Mouse (Mus musculus) heart, embryonic 11.5 days (tissue): ENCODE results near the gene Csmd2. TPM values are rescaled to one million over a fixed set of nuclear protein-coding genes. Genes with fewer than 3 reads are reported as not detected.

Experiments
- ATAC-seq: fragments of 200-750 bp; cut with Nextera tagmentation; replicated peaks from 2 replicates; pipeline ENCODE4 v1.8.0; 2017; ENCODE audit warnings: moderate library complexity; ENCODE audit not compliant: insufficient number of reproducible peaks, low FRiP score, low TSS enrichment
- H3K27ac ChIP-seq: fragments of 300-500 bp; sonication (generic); 2 replicates; pipeline ENCODE4 v1.5.1; 2014; ENCODE audit warnings: mild to moderate bottlenecking, low read depth, low read length
- H3K27me3 ChIP-seq: fragments of 300-500 bp; sonication (generic); 2 replicates; pipeline ENCODE4 v1.6.1; 2014; ENCODE audit warnings: mild to moderate bottlenecking, low read length, mixed read lengths; ENCODE audit not compliant: control insufficient read depth, insufficient read depth
- H3K36me3 ChIP-seq: fragments of 300-500 bp; sonication (generic); 2 replicates; pipeline ENCODE4 v1.6.1; 2014; ENCODE audit warnings: mild to moderate bottlenecking, low read length, moderate library complexity, mixed read lengths; ENCODE audit not compliant: control insufficient read depth, insufficient read depth
- H3K4me1 ChIP-seq: fragments of 300-500 bp; sonication (generic); 2 replicates; pipeline ENCODE4 v1.6.1; 2014; ENCODE audit warnings: low read length; ENCODE audit not compliant: control insufficient read depth, insufficient read depth
- H3K4me2 ChIP-seq: fragments of 300-500 bp; sonication (generic); 2 replicates; pipeline ENCODE4 v1.6.1; 2014; ENCODE audit warnings: mild to moderate bottlenecking, moderate library complexity
- H3K4me3 ChIP-seq: fragments of 300-500 bp; sonication (generic); 2 replicates; pipeline ENCODE4 v1.5.1; 2014; ENCODE audit warnings: low read depth, low read length
- H3K9ac ChIP-seq: fragments of 300-500 bp; sonication (generic); 2 replicates; pipeline ENCODE4 v1.6.1; 2014; ENCODE audit warnings: mild to moderate bottlenecking, low read depth, low read length, moderate library complexity
- H3K9me3 ChIP-seq: fragments of 300-500 bp; sonication (generic); replicated peaks from 2 replicates; pipeline ENCODE4 v1.6.1; 2016; ENCODE audit warnings: low read length; ENCODE audit not compliant: control insufficient read depth
- WGBS: fragments of 180-500 bp; shearing (Covaris S2); extraction: QIAGEN DNeasy Blood & Tissue Kit; methylation state at CpG from one replicate; pipeline ENCODE4 v1.1.7; 2014; ENCODE audit not compliant: insufficient replicate concordance; 5-methylcytosine and 5-hydroxymethylcytosine counted together
- polyA plus RNA-seq: library from polyadenylated mRNA; unstranded; fragments of >200 nt; fragmentation: Nextera tagmentation; extraction: Ambion mirVana; gene quantifications from 2 replicates; pipeline ENCODE4 v1.2.1, GENCODE M21; 2014

The Csmd2 gene
- polyA plus RNA-seq, 1 experiment from 2014 or later: 0.21 TPM

- H3K4me2 ChIP-seq: no peak overlapping the region
- H3K4me1 ChIP-seq: no peaks in the 10 kb centered on the region
- no peaks in the 10 kb centered on the region for H3K9me3 ChIP-seq
- 83% methylated on average over 2 of the region's 2 CpGs for WGBS
- no peaks in the 10 kb centered on the region for H3K36me3 ChIP-seq
- no peak for ATAC-seq
- no peak overlapping the region for H3K4me3 ChIP-seq
- no peak overlapping the region for H3K27ac ChIP-seq
- no peak overlapping the region for H3K9ac ChIP-seq
- H3K27me3 ChIP-seq: no peaks in the 10 kb centered on the region
These were observed 453.6 kb downstream of the Csmd2 start for GRCm38 (mm10) chr4:128441228-128441627.

- Histone ChIP-seq H3K9me3 (no peaks in the 10 kb centered on the region), H3K36me3 (no peaks in the 10 kb centered on the region), H3K27ac (no peak overlapping the region), H3K27me3 (no peaks in the 10 kb centered on the region), H3K9ac (no peak overlapping the region), H3K4me2 (no peak overlapping the region), H3K4me3 (no peak overlapping the region), H3K4me1 (no peaks in the 10 kb centered on the region)
- 74% methylated on average over 8 of the region's 8 CpGs for WGBS
- ATAC-seq: no peak
These were observed 455.1 kb downstream of the Csmd2 start for GRCm38 (mm10) chr4:128442791-128443190.

- peaks cover 8% of the 10 kb centered on the region for H3K4me1 ChIP-seq
These were observed 458.0 kb downstream of the Csmd2 start for GRCm38 (mm10) chr4:128445514-128446260.

GRCm38 (mm10) chr4:128448831-128449431 lies 461.3 kb downstream of the Csmd2 start:
- H3K4me2 ChIP-seq: no peak overlapping the region
- H3K9ac ChIP-seq: no peak overlapping the region
- no peaks in the 10 kb centered on the region for H3K27me3 ChIP-seq
- ATAC-seq: no peak
- WGBS: 68% methylated on average over 12 of the region's 12 CpGs
- H3K4me3 ChIP-seq: no peak overlapping the region
- no peak overlapping the region for H3K27ac ChIP-seq
- H3K9me3 ChIP-seq: no peaks in the 10 kb centered on the region
- H3K4me1 ChIP-seq: peaks cover 13% of the 10 kb centered on the region
- no peaks in the 10 kb centered on the region for H3K36me3 ChIP-seq

More at GRCm38 (mm10) chr4:128445514-128446260, 458.0 kb downstream of the Csmd2 start:
- Histone ChIP-seq H3K9me3 (no peaks in the 10 kb centered on the region), H3K4me2 (no peak overlapping the region), H3K27me3 (no peaks in the 10 kb centered on the region), H3K27ac (no peak overlapping the region), H3K9ac (no peak overlapping the region), H3K4me3 (no peak overlapping the region), H3K36me3 (no peaks in the 10 kb centered on the region)
- no peak for ATAC-seq
- WGBS: 65% methylated on average over 15 of the region's 15 CpGs

- H3K9ac ChIP-seq: 0 out of 2 replicates have a peak overlapping the region, but pooled peaks have one; percentile 22
- H3K4me2 ChIP-seq: no peak overlapping the region
- H3K9me3 ChIP-seq: no peaks in the 10 kb centered on the region
- H3K4me1 ChIP-seq: peaks cover 13% of the 10 kb centered on the region
- no peaks in the 10 kb centered on the region for H3K27me3 ChIP-seq
- ATAC-seq: no peak
- WGBS: 71% methylated on average over 8 of the region's 8 CpGs
- no peak overlapping the region for H3K27ac ChIP-seq
- no peak overlapping the region for H3K4me3 ChIP-seq
- no peaks in the 10 kb centered on the region for H3K36me3 ChIP-seq
These were observed 462.5 kb downstream of the Csmd2 start for GRCm38 (mm10) chr4:128450137-128450536.

- Histone ChIP-seq H3K4me1 (peaks cover 13% of the 10 kb centered on the region), H3K4me2 (no peak overlapping the region), H3K27me3 (no peaks in the 10 kb centered on the region), H3K9ac (no peak overlapping the region), H3K4me3 (no peak overlapping the region), H3K27ac (peak overlapping the region; percentile 35; the same call in 1 of the 2 replicates), H3K9me3 (no peaks in the 10 kb centered on the region), H3K36me3 (no peaks in the 10 kb centered on the region)
- ATAC-seq: peak; percentile 74
- 28% methylated on average over 8 of the region's 8 CpGs for WGBS
These were observed 463.3 kb downstream of the Csmd2 start for GRCm38 (mm10) chr4:128450974-128451373.

GRCm38 (mm10) chr4:128451383-128451794 lies 463.7 kb downstream of the Csmd2 start:
- WGBS: 56% methylated on average over 3 of the region's 3 CpGs
- Histone ChIP-seq H3K36me3 (no peaks in the 10 kb centered on the region), H3K9ac (no peak overlapping the region), H3K27ac (peak overlapping the region; percentile 16; the same call in 1 of the 2 replicates), H3K27me3 (no peaks in the 10 kb centered on the region), H3K4me2 (no peak overlapping the region), H3K9me3 (no peaks in the 10 kb centered on the region), H3K4me3 (no peak overlapping the region), H3K4me1 (peaks cover 13% of the 10 kb centered on the region)
- ATAC-seq: peak; percentile 66; the same call in 1 of the 2 replicates

- 82% methylated on average over 5 of the region's 5 CpGs for WGBS
These were observed 479.1 kb downstream of the Csmd2 start for GRCm38 (mm10) chr4:128466708-128467107.

More at GRCm38 (mm10) chr4:128466708-128467107, 479.1 kb downstream of the Csmd2 start:
- H3K9me3 ChIP-seq: no peaks in the 10 kb centered on the region
- no peaks in the 10 kb centered on the region for H3K4me1 ChIP-seq
- no peak overlapping the region for H3K4me2 ChIP-seq
- H3K27me3 ChIP-seq: no peaks in the 10 kb centered on the region
- no peak overlapping the region for H3K27ac ChIP-seq
- H3K4me3 ChIP-seq: no peak overlapping the region
- ATAC-seq: no peak
- no peak overlapping the region for H3K9ac ChIP-seq
- no peaks in the 10 kb centered on the region for H3K36me3 ChIP-seq
